Mouse (Mus musculus) lung, postnatal 0 days (tissue): ENCODE measurements around the gene Meox1. TPM values are rescaled to one million over a fixed set of nuclear protein-coding genes. Genes with fewer than 3 reads are reported as not detected.

Experiments
- ATAC-seq: fragments of 200-750 bp; cut with Nextera tagmentation; 2 replicates; pipeline ENCODE4 v1.8.0; 2017; ENCODE audit warnings: moderate library complexity
- DNase-seq: peaks from one replicate; pipeline ENCODE4 v3.0.0-alpha.2; 2016; ENCODE audit warnings: low spot score
- H3K27ac ChIP-seq: fragments of 300-500 bp; sonication (generic); 2 replicates; pipeline ENCODE4 v1.5.1; 2014; ENCODE audit warnings: antibody characterized with exemption, mild to moderate bottlenecking, low read length, mixed read lengths
- H3K27me3 ChIP-seq: fragments of 300-500 bp; sonication (generic); replicated peaks from 2 replicates; pipeline ENCODE4 v1.6.1; 2014; ENCODE audit warnings: low read length, mixed read lengths; ENCODE audit not compliant: insufficient read depth
- H3K36me3 ChIP-seq: fragments of 300-500 bp; sonication (generic); 2 replicates; pipeline ENCODE4 v1.6.1; 2014; ENCODE audit warnings: low read length, mixed read lengths; ENCODE audit not compliant: insufficient read depth
- H3K4me1 ChIP-seq: fragments of 300-500 bp; sonication (generic); 2 replicates; pipeline ENCODE4 v1.6.1; 2014; ENCODE audit warnings: antibody characterized with exemption, low read depth, low read length, mixed read lengths; ENCODE audit not compliant: insufficient read depth
- H3K4me2 ChIP-seq: fragments of 300-500 bp; sonication (generic); replicated peaks from 2 replicates; pipeline ENCODE4 v1.6.1; 2014; ENCODE audit warnings: low read depth, mild to moderate bottlenecking, low read length, moderate library complexity, mixed read lengths
- H3K4me3 ChIP-seq: fragments of 300-500 bp; sonication (generic); 2 replicates; pipeline ENCODE4 v1.5.1; 2014; ENCODE audit warnings: low read depth, low read length
- H3K9ac ChIP-seq: fragments of 300-500 bp; sonication (generic); replicated peaks from 2 replicates; pipeline ENCODE4 v1.6.1; 2014; ENCODE audit warnings: low read depth, mild to moderate bottlenecking
- H3K9me3 ChIP-seq: fragments of 300-500 bp; sonication (generic); 2 replicates; pipeline ENCODE4 v1.6.1; 2016; ENCODE audit warnings: low read length, mixed read lengths
- CTCF ChIP-seq: IDR thresholded peaks from 2 replicates; pipeline ENCODE4 v1.5.1; 2016; ENCODE audit warnings: antibody characterized with exemption, mild to moderate bottlenecking
- EP300 ChIP-seq: IDR thresholded peaks from 2 replicates; pipeline ENCODE4 v1.6.1; 2016; ENCODE audit warnings: antibody characterized with exemption, mild to moderate bottlenecking, control low read depth
- WGBS: fragments of 180-500 bp; shearing (Covaris S2); extraction: QIAGEN DNeasy Blood & Tissue Kit; methylation state at CpG from one replicate; pipeline ENCODE4 v1.1.7; 2014; 5-methylcytosine and 5-hydroxymethylcytosine counted together
- polyA plus RNA-seq: library from polyadenylated mRNA; unstranded; fragments of >200 nt; fragmentation: Nextera tagmentation; extraction: Ambion mirVana; gene quantifications from 2 replicates; pipeline ENCODE4 v1.2.1, GENCODE M21; 2015

Meox1 gene
- polyA plus RNA-seq, 1 experiment from 2014 or later: 8.1 TPM

GRCm38 (mm10) chr11:101839426-101839825 lies 54.7 kb downstream of the Meox1 start:
- Histone ChIP-seq H3K9ac (no peak overlapping the region), H3K4me3 (no peak overlapping the region), H3K36me3 (no peaks in the 10 kb centered on the region), H3K27ac (no peak overlapping the region), H3K27me3 (no peaks in the 10 kb centered on the region), H3K4me2 (no peak overlapping the region), H3K9me3 (peaks cover 3% of the 10 kb centered on the region; the same call in 1 of the 2 replicates), H3K4me1 (no peaks in the 10 kb centered on the region)
- ATAC-seq: peak; percentile 71
- no peak for TF ChIP-seq CTCF
- no peak for TF ChIP-seq EP300
- DNase-seq: peak; percentile 46
- 24% methylated on average over 5 of the region's 8 CpGs for WGBS

GRCm38 (mm10) chr11:101832001-101832400 lies 62.2 kb downstream of the Meox1 start:
- Histone ChIP-seq H3K27me3 (no peaks in the 10 kb centered on the region), H3K4me2 (no peak overlapping the region), H3K9ac (no peak overlapping the region), H3K9me3 (no peaks in the 10 kb centered on the region), H3K36me3 (no peaks in the 10 kb centered on the region), H3K4me3 (no peak overlapping the region), H3K4me1 (0 out of 2 replicates have a peak, but pooled peaks cover 7% of the 10 kb centered on the region), H3K27ac (no peak overlapping the region)
- WGBS: 53% methylated on average over 7 of the region's 7 CpGs
- ATAC-seq (no peak; the same call in 1 of the 2 replicates), DNase-seq (peak; percentile 22)
- TF ChIP-seq EP300: no peak
- no peak for TF ChIP-seq CTCF

GRCm38 (mm10) chr11:101830616-101831015 lies 63.6 kb downstream of the Meox1 start:
- Histone ChIP-seq H3K9ac (no peak overlapping the region), H3K4me2 (no peak overlapping the region), H3K27me3 (no peaks in the 10 kb centered on the region), H3K27ac (no peak overlapping the region), H3K4me1 (0 out of 2 replicates have a peak, but pooled peaks cover 7% of the 10 kb centered on the region), H3K36me3 (no peaks in the 10 kb centered on the region), H3K4me3 (no peak overlapping the region), H3K9me3 (no peaks in the 10 kb centered on the region)
- no peak for TF ChIP-seq EP300
- TF ChIP-seq CTCF: no peak
- ATAC-seq (peak; percentile 76), DNase-seq (peak; percentile 33)
- 50% methylated on average over 8 of the region's 8 CpGs for WGBS

GRCm38 (mm10) chr11:101830112-101830511 lies 64.1 kb downstream of the Meox1 start:
- Histone ChIP-seq H3K27me3 (no peaks in the 10 kb centered on the region), H3K27ac (no peak overlapping the region; the same call in 1 of the 2 replicates), H3K4me3 (no peak overlapping the region), H3K9ac (no peak overlapping the region), H3K36me3 (no peaks in the 10 kb centered on the region), H3K4me1 (0 out of 2 replicates have a peak, but pooled peaks cover 7% of the 10 kb centered on the region), H3K9me3 (no peaks in the 10 kb centered on the region), H3K4me2 (peak overlapping the region; percentile 30; the same call in 1 of the 2 replicates)
- WGBS: 7% methylated on average over 10 of the region's 10 CpGs
- DNase-seq (peak; percentile 75), ATAC-seq (peak; percentile 77)
- TF ChIP-seq CTCF: no peak
- no peak for TF ChIP-seq EP300

DNA sequence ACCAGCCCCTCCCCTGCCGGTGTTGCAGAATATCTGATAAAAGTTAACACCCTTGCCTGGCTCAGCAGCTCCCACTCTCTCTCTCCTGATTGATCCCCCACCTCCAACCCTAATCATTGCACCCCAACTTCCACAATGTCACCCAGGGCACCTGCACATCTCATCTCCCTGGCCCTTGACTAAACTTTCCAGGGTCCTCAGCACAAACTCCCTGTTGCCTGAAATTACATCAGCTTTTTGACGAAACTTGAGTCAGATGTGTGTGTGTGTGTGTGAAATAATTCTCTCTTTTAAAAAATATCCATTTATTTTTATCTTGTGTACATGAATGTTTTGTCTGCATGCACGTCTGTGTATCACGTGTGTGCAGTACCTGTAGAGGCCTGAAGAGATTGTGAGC lies 65.5 kb downstream of the Meox1 start:
- Histone ChIP-seq H3K4me1 (0 out of 2 replicates have a peak, but pooled peaks cover 7% of the 10 kb centered on the region), H3K36me3 (no peaks in the 10 kb centered on the region), H3K4me3 (no peak overlapping the region), H3K27ac (no peak overlapping the region), H3K4me2 (no peak overlapping the region), H3K9me3 (no peaks in the 10 kb centered on the region), H3K27me3 (no peaks in the 10 kb centered on the region), H3K9ac (no peak overlapping the region)
- TF ChIP-seq EP300 (no peak), CTCF (no peak)
- DNase-seq (no peak), ATAC-seq (no peak)
- WGBS: 84% methylated on average over 4 of the region's 4 CpGs

Other genes with a start within 250 kb of the Meox1 start
- gene Arl4d, start 228.8 kb downstream of the Meox1 start, polyA plus RNA-seq: 25.2 and 33.1 TPM in 2 replicates
- 16.4 and 20.3 TPM in 2 replicates for gene Dhx8, start 161.5 kb downstream of the Meox1 start, polyA plus RNA-seq
- 1.2 TPM in 2 replicates for gene Etv4, start 109.0 kb downstream of the Meox1 start, polyA plus RNA-seq
- gene Sost, start 72.6 kb upstream of the Meox1 start, polyA plus RNA-seq: 0.06 TPM in 1 of 2 replicates, not detected in the other
- gene Cfap97d1, start 89.9 kb upstream of the Meox1 start, polyA plus RNA-seq: 0.20 TPM in 1 of 2 replicates, not detected in the other
- 78.2 and 80.0 TPM in 2 replicates for gene Dusp3, start 92.6 kb upstream of the Meox1 start, polyA plus RNA-seq
- 0.84 and 2.2 TPM in 2 replicates for gene Mpp3, start 134.1 kb upstream of the Meox1 start, polyA plus RNA-seq
- gene Cd300lg, start 147.1 kb upstream of the Meox1 start, polyA plus RNA-seq: 2.1 and 2.4 TPM in 2 replicates
- 3.9 TPM in 2 replicates for gene Mpp2, start 194.1 kb upstream of the Meox1 start, polyA plus RNA-seq
- gene Ppy, start 206.9 kb upstream of the Meox1 start, polyA plus RNA-seq: 2.6 and 4.2 TPM in 2 replicates
- gene Pyy, start 213.5 kb upstream of the Meox1 start, polyA plus RNA-seq: not detected in 2 replicates